Mouse (Mus musculus): Measurements from ENCODE around the gene Hipk2. TPM values are rescaled to one million over a fixed set of nuclear protein-coding genes. Genes with fewer than 3 reads are reported as not detected.

The Hipk2 gene
- total and polyA plus RNA-seq, 3 experiments = 3.9 to 85.1 (median 14.1) TPM

- Histone ChIP-seq H3K9me3 (replicated peaks; ENCODE audit: insufficient read depth, low read length) (no peaks in the 10 kb centered on the region), H3K36me3 (ENCODE audit: control insufficient read depth in 1 of 2, insufficient read depth in 2 of 2, low read length in 2 of 2) (peaks cover 0 to 18% of the 10 kb centered on the region in 2 experiments; a peak in 2 of 4 replicates), H3K4me3 (ENCODE audit: control insufficient read depth in 1 of 2, insufficient read depth in 1 of 2, low read depth in 2 of 2, low read length in 2 of 2) (no peak overlapping the region), H3K79me2 (ENCODE audit: control insufficient read depth, insufficient read depth, low read length, poor library complexity) (no peaks in the 10 kb centered on the region), H3K9ac (ENCODE audit: control insufficient read depth, low read depth, low read length, poor library complexity, severe bottlenecking) (no peak overlapping the region), H3K27me3 (ENCODE audit: control insufficient read depth in 1 of 2, insufficient read depth in 2 of 2, low read length in 2 of 2) (no peaks in the 10 kb centered on the region), H3K4me1 (ENCODE audit: control insufficient read depth in 1 of 2, insufficient read depth in 2 of 2, low read length in 2 of 2) (peaks cover 13 to 22% of the 10 kb centered on the region in 2 experiments), H3K27ac (ENCODE audit: control insufficient read depth, low read depth, low read length) (no peak overlapping the region)
- DNase-seq (ENCODE audit: low read depth, low spot score) = no peak
- TF ChIP-seq MEF2A (IDR thresholded peaks at IDR 0.05; ENCODE audit: extremely low read depth, insufficient replicate concordance, low read depth, low read length, poor library complexity, severe bottlenecking) = no peak
- no peak for TF ChIP-seq MYB (IDR thresholded peaks at IDR 0.05; ENCODE audit: low read depth, low read length)
- TF ChIP-seq CHD2 (IDR thresholded peaks at IDR 0.05; ENCODE audit: low read length) = no peak
- no peak for TF ChIP-seq ELF1 (IDR thresholded peaks at IDR 0.05; ENCODE audit: low read depth, low read length)
- TF ChIP-seq NRF1 (IDR thresholded peaks at IDR 0.05; ENCODE audit: insufficient read depth, low read depth, low read length, poor library complexity, severe bottlenecking) = no peak
- no peak for TF ChIP-seq ZC3H11A (IDR thresholded peaks at IDR 0.05; ENCODE audit: low read depth, low read length)
- no peak for TF ChIP-seq CHD1 (IDR thresholded peaks at IDR 0.05; ENCODE audit: low read depth, low read length)
- TF ChIP-seq ETS1 (IDR thresholded peaks at IDR 0.05; ENCODE audit: low read depth, low read length) = no peak
- TF ChIP-seq USF2 (IDR thresholded peaks at IDR 0.05; ENCODE audit: borderline replicate concordance in 1 of 2, insufficient read depth in 1 of 2, low read depth in 1 of 2, low read length in 2 of 2) = no peak
These were observed 30.0 kb upstream of the Hipk2 start for GRCm38 (mm10) chr6:38906005-38906404.

- no peaks in the 10 kb centered on the region for H3K9me3 ChIP-seq (replicated peaks; ENCODE audit: insufficient read depth, low read length)
These were observed 27.0 kb upstream of the Hipk2 start for GRCm38 (mm10) chr6:38902820-38903439.

GRCm38 (mm10) chr6:38901636-38902035, 25.7 kb upstream of the Hipk2 start:
- no peaks in the 10 kb centered on the region for H3K9me3 ChIP-seq (replicated peaks; ENCODE audit: insufficient read depth, low read length)
- no peak for DNase-seq (ENCODE audit: low read depth, low spot score)
- peaks cover 0 to 34% of the 10 kb centered on the region in 2 experiments; a peak in 2 of 4 replicates for H3K36me3 ChIP-seq (ENCODE audit: control insufficient read depth in 1 of 2, insufficient read depth in 2 of 2, low read length in 2 of 2)
- no peak overlapping the region; the same call in 1 of the 2 replicates for H3K27ac ChIP-seq (ENCODE audit: control insufficient read depth, low read depth, low read length)
- TF ChIP-seq RAD21 (IDR thresholded peaks at IDR 0.05; ENCODE audit: low read depth, low read length) = no peak
- no peak for TF ChIP-seq CTCF (IDR thresholded peaks at IDR 0.05 in 2 of 3, conservative IDR thresholded peaks at IDR 0.05 in 1 of 3; ENCODE audit: control insufficient read depth in 1 of 3, insufficient read depth in 1 of 3, low read depth in 2 of 3, low read length in 3 of 3, poor library complexity in 1 of 3, severe bottlenecking in 1 of 3)
- no peak for TF ChIP-seq HCFC1 (IDR thresholded peaks at IDR 0.05; ENCODE audit: low read depth, low read length)
- no peak for TF ChIP-seq MAZ (IDR thresholded peaks at IDR 0.05; ENCODE audit: low read depth, low read length)
- no peak for TF ChIP-seq GABPA (IDR thresholded peaks at IDR 0.05; ENCODE audit: low read depth, low read length)
- no peak for TF ChIP-seq MAX (IDR thresholded peaks at IDR 0.05; ENCODE audit: low read length)
- H3K4me1 ChIP-seq (ENCODE audit: control insufficient read depth in 1 of 2, insufficient read depth in 2 of 2, low read length in 2 of 2) = peaks cover 18 to 43% of the 10 kb centered on the region in 2 experiments
- no peak overlapping the region for H3K9ac ChIP-seq (ENCODE audit: control insufficient read depth, low read depth, low read length, poor library complexity, severe bottlenecking)
- H3K79me2 ChIP-seq (ENCODE audit: control insufficient read depth, insufficient read depth, low read length, poor library complexity) = no peaks in the 10 kb centered on the region
- no peak overlapping the region; a peak in 1 of 4 replicates for H3K4me3 ChIP-seq (ENCODE audit: control insufficient read depth in 1 of 2, insufficient read depth in 1 of 2, low read depth in 2 of 2, low read length in 2 of 2)
- no peaks in the 10 kb centered on the region for H3K27me3 ChIP-seq (ENCODE audit: control insufficient read depth in 1 of 2, insufficient read depth in 2 of 2, low read length in 2 of 2)

More at GRCm38 (mm10) chr6:38902820-38903439, 27.0 kb upstream of the Hipk2 start:
- Histone ChIP-seq H3K4me1 (ENCODE audit: control insufficient read depth in 1 of 2, insufficient read depth in 2 of 2, low read length in 2 of 2) (peaks cover 18 to 32% of the 10 kb centered on the region in 2 experiments), H3K27ac (ENCODE audit: control insufficient read depth, low read depth, low read length) (no peak overlapping the region), H3K27me3 (ENCODE audit: control insufficient read depth in 1 of 2, insufficient read depth in 2 of 2, low read length in 2 of 2) (no peaks in the 10 kb centered on the region), H3K36me3 (ENCODE audit: control insufficient read depth in 1 of 2, insufficient read depth in 2 of 2, low read length in 2 of 2) (peaks cover 0 to 28% of the 10 kb centered on the region in 2 experiments; a peak in 2 of 4 replicates), H3K9ac (ENCODE audit: control insufficient read depth, low read depth, low read length, poor library complexity, severe bottlenecking) (no peak overlapping the region), H3K79me2 (ENCODE audit: control insufficient read depth, insufficient read depth, low read length, poor library complexity) (no peaks in the 10 kb centered on the region), H3K4me3 (ENCODE audit: control insufficient read depth in 1 of 2, insufficient read depth in 1 of 2, low read depth in 2 of 2, low read length in 2 of 2) (no peak overlapping the region)
- no peak for DNase-seq (ENCODE audit: low read depth, low spot score)
- TF ChIP-seq GATA1 (IDR thresholded peaks at IDR 0.05; ENCODE audit: low read depth, low read length) = no peak
- TF ChIP-seq MAZ (IDR thresholded peaks at IDR 0.05; ENCODE audit: low read depth, low read length) = no peak
- TF ChIP-seq RAD21 (IDR thresholded peaks at IDR 0.05; ENCODE audit: low read depth, low read length) = no peak
- TF ChIP-seq GABPA (IDR thresholded peaks at IDR 0.05; ENCODE audit: low read depth, low read length) = no peak
- TF ChIP-seq NELFE (IDR thresholded peaks at IDR 0.05; ENCODE audit: low read depth, low read length) = no peak
- TF ChIP-seq ZC3H11A (IDR thresholded peaks at IDR 0.05; ENCODE audit: low read depth, low read length) = no peak
